Mouse (Mus musculus): ENCODE measurements around the gene Socs1.

Socs1 gene

GRCm38 (mm10) chr16:10763540-10764264 lies 21.6 kb downstream of the Socs1 start:
- in situ Hi-C loops (cut with MboI), result no loop called here

GRCm38 (mm10) chr16:10762569-10763180 lies 22.7 kb downstream of the Socs1 start:
- in situ Hi-C loops (cut with MboI), result no loop called here

GRCm38 (mm10) chr16:10761182-10761581 lies 24.2 kb downstream of the Socs1 start:
- in situ Hi-C loops (cut with MboI), result no loop called here

GRCm38 (mm10) chr16:10756168-10756567 lies 29.2 kb downstream of the Socs1 start:
- in situ Hi-C loops (cut with MboI), result no loop called here

GRCm38 (mm10) chr16:10754521-10755296 lies 30.6 kb downstream of the Socs1 start:
- in situ Hi-C loops (cut with MboI), result no loop called here

- in situ Hi-C loops (cut with MboI), result no loop called here
Measured at GRCm38 (mm10) chr16:10749824-10750223, 35.5 kb downstream of the Socs1 start.

GRCm38 (mm10) chr16:10749226-10749625 lies 36.1 kb downstream of the Socs1 start:
- in situ Hi-C loops (cut with MboI), result no loop called here

- in situ Hi-C loops (cut with MboI), result no loop called here
Measured at GRCm38 (mm10) chr16:10741082-10741481, 44.3 kb downstream of the Socs1 start.

GRCm38 (mm10) chr16:10739854-10740398 lies 45.4 kb downstream of the Socs1 start:
- in situ Hi-C loops (cut with MboI), result no loop called here

GRCm38 (mm10) chr16:10738866-10739265 lies 46.5 kb downstream of the Socs1 start:
- in situ Hi-C loops (cut with MboI), result no loop called here

- in situ Hi-C loops (cut with MboI), result no loop called here
Measured at GRCm38 (mm10) chr16:10737571-10737970, 47.8 kb downstream of the Socs1 start.

GRCm38 (mm10) chr16:10736364-10736763 lies 49.0 kb downstream of the Socs1 start:
- in situ Hi-C loops (cut with MboI), result no loop called here

GRCm38 (mm10) chr16:10735781-10736180 lies 49.6 kb downstream of the Socs1 start:
- in situ Hi-C loops (cut with MboI), result no loop called here

- in situ Hi-C loops (cut with MboI), result no loop called here
Measured at GRCm38 (mm10) chr16:10732421-10732820, 52.9 kb downstream of the Socs1 start.

All from mature B cell (primary cell).